Mouse (Mus musculus) left cerebral cortex, adult 18-20 months (tissue): ENCODE measurements around the gene Cnot1. TPM values are rescaled to one million over a fixed set of nuclear protein-coding genes. Genes with fewer than 3 reads are reported as not detected.

Source experiments
- DNase-seq, 2 experiments: peaks; one replicate each; pipeline ENCODE4 v3.0.0; 2021 to 2022; ENCODE audit warnings: low spot score in 2 of 2, mixed read lengths in 1 of 2
- total RNA-seq, 2 experiments: library from RNA; stranded (reverse); gene quantifications; 2 replicates each; pipeline ENCODE4 v1.2.3; 2021

The Cnot1 gene
- total RNA-seq, 2 experiments from 2014 or later: 129 to 130 TPM

DNA sequence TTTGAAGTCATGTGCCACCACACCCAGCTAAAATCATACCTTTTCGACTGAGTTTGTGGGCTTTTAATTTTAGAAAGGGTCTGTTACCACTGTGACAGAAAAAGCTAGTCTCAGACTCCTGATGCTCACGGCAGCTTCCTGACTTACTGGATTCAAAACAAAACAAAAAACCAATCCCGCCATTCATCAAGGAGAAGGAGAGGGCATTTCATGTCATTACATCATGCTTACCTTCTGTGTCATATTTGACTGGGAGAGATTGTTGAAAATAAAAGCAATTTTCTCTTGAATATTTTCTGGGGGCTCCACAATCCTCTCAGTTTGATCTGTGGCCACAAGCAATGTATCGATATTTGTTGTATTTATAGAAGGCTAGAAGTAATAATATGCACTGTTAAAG is 59.2 kb downstream of the Cnot1 start:
- no peak for DNase-seq

DNA sequence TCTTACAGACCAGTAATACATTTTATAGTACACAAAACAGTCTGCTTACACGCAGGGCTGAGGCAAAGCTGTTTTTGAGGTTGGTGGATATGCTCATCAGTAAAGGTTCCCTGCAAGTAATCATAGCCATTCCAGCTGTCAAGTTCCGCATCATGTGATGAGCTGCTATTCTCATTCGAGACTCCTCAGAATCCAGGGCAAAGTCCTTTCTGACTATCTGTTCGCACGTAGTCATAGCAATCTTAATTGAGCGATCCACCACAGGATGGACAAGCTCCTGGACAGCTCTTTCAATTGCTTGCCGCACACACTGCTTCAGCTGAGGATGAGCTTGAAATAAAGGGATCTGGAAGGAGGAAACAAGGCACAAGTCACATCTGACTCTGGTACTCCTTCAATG is 65.5 kb downstream of the Cnot1 start:
- DNase-seq: no peak

DNA sequence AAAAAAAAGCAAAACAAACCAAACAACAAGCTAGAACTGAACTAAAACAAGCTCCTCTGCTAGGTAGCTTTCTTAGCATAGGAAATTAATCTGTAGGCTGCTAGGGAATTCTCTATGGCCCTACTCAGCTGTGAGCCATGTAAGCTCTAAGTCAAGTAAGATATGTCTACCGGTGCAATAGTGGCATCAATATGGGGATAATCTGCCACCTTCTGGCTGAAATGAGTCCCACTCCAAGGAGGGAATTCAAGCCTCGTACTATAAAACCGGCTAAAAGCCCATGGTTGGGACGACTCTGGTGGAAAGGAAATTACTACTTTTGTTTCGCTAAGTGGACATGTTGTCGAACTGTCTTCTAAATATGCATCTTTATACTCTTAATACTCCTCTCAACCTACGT is 68.7 kb downstream of the Cnot1 start:
- DNase-seq: peak; percentile 30 to 33

DNA sequence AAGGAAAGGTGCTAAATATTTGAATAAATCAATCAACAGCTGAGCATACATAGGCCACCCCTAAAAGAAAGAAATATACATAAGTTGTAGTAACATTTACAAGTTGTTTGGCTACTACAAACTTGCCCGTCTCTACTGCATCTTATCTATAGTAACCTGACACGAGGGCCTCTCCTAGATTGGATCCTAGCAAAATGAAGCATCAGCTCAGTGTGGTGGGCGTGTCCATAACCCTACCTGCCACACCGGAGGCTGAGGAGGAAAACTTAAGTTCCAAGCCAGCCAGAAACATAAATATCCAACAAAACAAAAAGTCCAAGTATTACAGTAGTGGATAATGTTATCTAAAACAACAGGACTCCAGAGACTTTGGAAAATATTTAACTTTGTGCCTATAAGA is 79.6 kb downstream of the Cnot1 start:
- no peak for DNase-seq

DNA sequence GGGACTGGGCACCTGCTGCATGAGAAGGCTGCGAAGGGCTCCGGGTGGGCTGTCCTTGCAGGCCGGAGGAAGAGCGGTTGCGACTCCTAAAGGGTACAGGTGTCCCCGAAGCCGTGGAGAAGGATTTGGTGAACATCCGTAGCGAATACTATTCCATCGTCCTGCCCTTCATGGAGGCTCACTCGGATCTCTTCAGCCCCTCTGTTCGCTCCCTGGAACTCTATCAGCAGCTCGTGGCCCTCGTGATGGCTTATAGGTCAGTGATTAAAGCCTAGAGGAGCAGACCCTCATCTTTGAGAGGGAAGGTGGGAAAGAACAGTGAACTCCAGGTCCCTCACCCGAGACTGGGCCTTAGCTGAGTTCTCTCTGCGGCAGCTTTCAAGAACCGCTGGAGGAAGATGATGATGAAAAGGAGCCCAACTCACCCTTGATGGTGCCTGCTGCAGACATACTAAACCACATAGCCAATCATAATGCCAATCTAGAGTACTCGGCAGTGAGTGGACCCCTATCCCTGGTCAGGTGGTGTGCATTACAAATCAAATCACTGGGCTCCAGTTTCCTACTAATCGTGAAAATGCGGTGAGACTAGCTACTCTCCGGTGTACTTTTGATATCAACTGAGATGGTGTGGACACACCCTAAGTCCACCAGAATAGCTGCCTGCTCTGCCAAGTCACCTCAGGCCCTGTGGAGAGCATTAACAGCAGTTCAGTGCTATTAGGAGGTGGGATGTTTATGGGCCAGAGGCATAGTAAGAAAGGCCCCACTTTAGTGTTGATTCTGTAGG is 90.5 kb downstream of the Cnot1 start:
- no peak for DNase-seq

DNA sequence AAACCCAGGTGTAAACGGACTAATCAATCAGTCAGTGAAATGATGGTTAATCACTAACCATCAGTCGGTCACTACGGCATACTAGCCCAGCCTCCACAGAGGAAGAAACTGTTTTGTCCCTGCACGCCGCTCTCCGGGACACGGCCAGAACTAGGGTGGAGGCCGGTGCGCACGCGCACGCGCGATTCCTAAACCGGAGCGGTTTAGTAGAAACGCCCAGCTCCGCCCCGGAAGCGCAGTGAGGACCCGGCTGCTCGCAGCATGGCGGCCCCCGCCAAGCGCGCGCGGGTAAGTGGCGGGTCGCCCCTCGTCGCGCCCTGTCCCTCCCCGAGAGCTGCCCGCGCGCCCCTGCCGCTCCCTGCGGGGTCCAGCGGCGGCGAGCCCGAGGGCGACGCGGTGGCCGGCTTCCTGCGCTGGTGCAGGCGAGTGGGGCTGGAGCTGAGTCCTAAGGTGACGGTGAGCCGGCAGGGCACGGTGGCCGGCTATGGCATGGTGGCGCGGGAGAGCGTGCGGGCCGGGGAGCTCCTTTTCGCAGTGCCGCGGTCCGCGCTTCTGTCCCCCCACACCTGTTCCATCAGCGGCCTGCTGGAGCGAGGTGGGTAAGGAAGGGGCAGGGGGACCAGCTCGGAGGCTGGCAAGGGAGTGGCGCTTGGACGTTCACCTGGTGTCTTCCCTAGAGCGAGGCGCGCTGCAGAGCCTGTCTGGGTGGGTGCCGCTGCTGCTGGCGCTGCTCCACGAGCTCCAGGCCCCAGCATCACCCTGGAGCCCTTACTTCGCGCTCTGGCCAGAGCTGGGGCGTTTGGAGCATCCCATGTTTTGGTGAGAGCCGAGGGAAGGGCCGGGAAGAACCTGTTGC is 91.4 kb downstream of the Cnot1 start, which contains the start of gene Setd6:
Gene Setd6, plus strand, starts transcription at position 206 of the 856 bp plus-strand sequence.
- peak; percentile 81 to 90 for DNase-seq

DNA sequence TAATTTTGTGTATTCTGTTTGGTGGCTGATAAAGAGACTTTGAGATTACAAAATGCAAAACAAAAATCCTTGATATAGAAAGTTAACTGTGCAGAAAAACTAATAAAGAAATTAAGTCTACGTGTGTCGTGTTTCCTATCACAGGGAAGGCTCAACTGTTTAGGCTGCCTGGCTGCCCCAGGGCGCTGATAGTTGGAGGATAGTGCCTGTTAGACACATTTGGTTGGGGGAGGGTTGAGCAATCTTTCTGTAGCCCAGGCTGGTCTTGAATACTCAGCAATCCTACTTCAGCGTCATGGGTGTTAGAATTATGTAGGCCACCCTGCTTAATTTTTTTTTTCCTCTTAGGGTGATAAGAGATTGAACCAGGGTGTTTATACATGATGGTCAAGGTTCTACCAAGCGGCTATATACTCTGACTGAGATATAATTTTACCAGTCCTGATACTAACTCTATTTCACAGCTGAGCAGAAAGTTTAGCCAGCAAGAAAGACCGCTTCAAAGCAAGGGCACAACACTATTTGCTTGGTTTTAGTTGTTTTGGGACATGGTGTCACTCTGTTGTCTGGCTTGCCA is 92.3 kb downstream of the Cnot1 start:
- no peak for DNase-seq

DNA sequence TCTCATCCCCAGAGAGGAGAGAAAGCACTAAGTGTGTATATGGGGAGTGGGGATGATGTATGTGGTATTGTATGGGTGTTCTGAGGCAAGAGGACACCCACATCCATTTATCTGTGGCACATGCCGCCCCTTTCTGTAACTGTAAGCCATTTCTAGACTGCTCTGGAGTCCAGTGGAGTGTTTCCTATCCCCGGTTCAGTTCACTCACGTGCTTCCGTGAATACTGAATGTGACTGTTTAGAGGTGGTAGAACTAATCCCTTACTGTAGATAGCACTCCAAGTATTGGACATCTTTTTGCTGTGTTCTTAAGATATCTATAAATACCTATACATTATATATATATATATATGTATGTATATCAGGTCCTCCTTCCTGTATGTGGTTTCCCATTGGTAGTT is 92.9 kb downstream of the Cnot1 start:
- DNase-seq: no peak

DNA sequence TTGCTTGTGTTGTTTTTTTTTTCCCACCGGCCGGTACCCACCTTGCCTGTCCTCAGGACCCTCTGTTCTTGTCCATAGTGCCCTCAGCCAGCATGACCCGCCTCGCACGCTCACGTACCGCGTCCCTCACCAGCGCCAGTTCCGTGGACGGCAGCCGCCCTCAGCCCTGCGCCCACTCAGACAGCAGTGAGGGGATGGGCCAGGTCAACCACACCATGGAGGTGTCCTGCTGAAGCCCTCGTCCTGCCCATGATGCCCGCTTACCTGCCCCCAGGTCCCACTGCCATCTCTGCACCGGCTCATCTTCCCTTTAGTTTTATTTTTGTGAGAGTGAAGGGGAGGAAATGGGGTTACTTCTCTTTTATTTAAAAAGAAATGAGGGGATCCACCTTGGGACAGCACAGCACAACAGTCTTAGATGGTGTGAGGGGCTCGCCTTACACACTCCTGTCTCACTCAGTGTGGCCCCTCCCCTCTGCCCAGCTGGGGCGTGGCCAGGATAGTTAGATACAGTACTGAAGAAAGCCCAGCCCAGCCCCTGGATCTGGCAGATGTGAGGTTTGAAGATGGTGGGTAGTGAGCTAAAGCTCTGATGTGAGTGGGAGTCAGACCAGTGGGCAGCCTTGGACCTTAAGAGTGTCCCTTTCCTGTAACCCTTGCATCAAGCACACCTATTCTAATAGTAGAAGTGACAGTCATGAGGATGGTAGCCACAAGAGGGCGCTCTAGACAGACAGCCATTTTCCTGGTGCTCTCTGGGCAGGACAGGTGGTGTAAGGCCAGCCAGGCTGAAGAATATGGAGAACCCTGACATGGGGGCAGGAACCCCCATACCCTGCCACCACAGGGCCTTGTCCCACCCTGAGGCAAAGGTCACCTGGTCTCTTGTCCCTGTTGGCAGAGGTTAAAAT is 93.9 kb downstream of the Cnot1 start:
- peak; percentile 76 to 80 for DNase-seq

DNA sequence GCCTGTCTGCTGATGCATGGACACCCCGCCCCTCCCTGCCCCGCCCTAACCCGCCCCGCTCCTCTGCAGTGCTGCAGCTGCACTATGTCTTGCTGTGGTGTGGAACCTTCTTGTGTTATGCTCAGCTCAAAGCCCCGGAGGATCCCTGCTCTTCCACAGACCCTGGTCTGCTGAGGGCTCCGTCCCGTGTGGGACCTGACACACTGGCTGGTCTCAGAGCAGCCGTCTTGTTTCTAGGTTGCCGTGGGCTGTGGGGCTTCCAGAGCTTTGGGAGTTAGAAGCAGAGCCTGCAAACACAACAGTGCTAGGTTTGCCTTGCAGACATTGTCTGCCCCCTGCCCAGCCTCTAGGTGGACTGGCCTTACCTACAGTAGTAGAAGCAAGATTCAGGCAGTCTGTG is 94.9 kb downstream of the Cnot1 start:
- no peak for DNase-seq

DNA sequence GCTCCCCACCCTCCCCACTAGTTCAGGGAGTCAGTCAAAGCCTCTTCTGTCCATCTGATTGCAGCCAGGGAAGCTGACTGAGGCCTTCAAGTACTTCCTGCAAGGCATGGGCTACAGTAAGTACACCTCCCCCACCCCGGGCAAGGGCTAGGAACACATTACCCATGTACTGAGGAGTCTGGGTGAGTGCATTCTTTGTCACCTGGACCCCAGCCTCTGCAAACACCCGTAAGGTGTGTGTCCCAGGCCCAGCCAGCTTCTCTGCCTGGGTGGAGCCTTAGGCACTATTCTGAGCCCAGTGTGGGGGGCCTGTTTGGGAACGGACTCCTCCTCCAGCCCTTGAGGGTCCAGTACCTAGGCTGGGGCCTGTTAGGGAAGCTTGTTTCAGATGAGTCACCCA is 96.2 kb downstream of the Cnot1 start:
- no peak for DNase-seq

DNA sequence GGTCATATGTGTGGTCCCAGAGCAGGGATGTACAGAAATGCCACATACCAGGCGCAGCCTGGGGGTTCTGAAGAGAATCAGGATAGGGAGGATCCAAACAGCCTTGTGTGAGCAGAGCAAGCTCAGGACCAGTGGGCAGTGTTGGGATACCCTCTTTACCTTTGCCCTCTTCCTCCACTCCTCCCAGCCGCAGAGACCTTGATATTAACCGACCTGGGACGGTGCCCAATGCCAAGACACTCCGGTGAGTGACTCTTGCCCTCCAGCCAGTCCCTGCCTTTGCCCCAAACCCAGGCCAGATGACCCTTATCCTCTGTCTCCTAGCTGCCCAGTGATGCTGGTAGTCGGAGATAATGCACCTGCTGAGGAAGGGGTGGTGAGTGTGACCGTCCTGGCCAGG is 97.7 kb downstream of the Cnot1 start:
- no peak for DNase-seq

DNA sequence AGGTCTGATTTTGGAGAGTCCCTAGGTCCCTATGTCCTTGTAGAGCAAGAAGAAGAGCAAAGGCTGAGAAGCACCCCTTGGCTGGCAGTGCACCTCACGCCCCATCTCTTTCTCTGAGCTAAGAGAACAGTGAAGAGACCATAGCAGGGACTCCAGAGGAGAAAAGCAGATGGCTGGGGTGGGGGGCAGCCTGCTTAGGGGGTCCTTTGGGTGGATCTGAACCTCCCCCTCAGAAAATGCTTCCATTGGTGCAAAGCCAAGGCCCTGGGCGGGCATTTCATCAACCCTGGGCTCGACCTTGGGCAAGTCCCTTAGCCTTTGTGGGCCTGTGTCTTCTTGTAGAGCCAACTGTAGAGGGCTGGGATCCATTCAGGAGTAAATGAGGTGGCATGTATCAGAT is 102.7 kb downstream of the Cnot1 start:
- no peak for DNase-seq

DNA sequence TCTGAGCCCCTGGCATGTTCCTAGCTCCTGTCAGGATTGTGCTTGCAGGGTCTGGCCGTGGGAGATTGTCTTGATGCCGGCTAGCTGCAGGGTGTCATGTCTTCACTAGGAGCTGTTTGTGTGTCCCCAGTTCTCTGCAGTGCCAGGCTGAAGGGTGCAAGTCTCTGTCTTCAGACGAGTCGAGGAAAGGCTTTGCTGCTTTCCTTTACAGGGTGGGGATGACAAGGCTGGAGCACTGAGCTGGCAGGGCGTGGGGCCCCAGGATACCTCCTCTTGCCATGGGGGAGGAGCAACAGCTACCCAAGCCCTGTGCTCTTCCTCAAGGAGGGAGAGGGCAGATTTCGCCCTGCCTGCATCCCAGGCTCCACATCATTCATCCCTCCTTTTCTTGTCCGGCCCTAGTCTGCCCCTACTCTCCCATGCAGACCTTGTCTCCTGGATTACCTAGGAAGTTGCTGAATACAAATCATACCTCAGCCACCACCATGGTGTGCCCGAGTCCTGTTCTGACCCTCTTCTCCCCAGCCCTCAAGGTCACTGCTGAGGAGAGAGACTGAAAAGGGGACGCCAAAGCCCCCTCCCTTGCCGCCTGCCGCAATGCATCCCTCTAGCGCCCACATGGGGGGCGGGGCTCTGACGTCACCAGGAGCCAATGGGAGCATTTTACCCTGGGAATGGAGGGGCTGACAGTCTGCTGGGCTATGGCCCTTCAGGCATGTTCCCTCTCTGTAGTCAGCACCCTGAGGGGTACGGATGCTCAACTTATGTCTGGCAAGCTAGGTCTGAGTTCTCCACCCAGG is 103.6 kb downstream of the Cnot1 start:
- peak; percentile 81 to 86 for DNase-seq

DNA sequence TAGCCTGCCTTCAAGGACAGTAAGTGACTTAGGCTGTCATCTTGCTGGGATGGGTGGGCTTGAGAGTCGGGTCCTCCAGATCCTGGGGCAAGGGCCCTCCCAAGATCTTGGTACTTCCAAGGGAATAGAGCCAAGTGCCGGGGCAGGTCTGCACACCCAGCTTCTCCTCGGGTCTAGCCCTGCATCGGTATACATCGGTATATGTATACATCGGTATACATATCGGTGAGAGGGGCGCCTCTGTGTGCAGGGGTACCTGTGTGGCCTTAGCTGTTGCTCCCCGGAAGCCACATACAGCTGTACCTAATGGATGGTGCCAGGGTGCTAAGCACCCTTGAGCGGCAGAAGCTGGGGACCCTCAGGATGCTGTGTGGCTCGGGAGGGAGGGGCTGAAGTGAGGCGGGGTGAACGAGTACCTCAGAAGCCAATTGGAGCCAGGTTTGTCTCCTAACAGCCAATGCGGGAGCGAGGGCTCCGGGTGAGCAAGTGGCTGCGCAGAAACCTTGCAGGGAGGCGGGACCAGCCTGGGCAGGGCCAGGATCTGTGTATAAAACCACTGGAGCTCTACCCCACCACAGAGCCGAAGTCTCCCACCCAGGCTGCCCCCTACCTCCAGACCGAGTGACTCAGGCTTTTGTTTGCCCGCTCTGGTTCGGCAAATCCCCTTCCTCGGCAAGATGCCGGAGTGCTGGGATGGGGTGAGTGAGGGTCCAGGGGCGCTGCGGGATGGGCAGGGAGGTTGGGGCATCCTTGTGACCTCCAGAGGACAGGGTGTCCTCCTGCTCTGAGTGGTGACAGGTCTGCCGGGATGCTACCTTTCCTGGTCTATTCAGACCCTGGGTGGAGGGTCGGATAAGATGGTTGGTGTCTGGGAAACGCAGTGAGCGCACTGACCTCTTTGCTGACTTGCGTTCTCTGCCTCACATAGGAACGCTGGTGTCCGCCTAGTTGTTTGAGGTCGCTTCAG is 104.5 kb downstream of the Cnot1 start:
- DNase-seq: peak; percentile 89 to 93

DNA sequence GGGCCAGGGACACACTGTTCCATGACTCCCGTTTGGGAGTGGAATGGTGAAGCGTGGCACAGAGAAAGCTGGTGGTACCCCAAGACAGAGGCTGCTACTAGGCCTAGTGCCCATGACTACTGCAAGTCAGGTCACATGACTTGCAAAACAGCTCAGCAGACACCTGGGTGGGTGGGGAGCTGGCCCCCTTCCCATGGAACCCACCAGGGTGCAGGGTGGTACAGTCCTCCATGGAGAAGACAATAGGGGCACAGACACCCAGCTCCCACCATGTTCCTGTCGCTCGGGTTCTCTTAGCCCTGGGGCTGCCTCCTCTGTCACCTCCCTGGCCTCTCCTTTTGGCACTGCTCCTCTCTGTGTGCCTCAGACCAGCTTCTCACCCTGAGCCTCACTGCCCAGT is 105.5 kb downstream of the Cnot1 start:
- no peak for DNase-seq

DNA sequence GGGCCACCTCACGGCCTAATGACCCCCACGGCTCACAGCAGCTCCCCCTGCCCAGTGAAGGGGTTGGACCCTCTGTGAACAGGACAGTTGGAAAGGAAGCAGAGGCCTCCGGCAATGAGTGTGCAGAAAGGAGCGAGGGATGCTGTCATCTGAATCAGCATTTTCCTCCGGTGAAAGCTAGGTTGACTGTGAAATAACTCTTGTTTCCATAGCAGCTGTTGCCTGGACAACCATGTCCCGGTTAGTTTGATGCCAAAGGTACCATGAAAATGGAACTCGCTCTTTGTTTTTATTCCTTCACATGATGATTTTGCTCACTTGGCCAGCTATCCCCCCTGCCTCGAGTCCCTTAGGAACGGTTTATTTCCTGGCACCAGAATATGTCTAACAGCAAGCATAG is 107.0 kb downstream of the Cnot1 start:
- DNase-seq: peak; percentile 83 to 85

DNA sequence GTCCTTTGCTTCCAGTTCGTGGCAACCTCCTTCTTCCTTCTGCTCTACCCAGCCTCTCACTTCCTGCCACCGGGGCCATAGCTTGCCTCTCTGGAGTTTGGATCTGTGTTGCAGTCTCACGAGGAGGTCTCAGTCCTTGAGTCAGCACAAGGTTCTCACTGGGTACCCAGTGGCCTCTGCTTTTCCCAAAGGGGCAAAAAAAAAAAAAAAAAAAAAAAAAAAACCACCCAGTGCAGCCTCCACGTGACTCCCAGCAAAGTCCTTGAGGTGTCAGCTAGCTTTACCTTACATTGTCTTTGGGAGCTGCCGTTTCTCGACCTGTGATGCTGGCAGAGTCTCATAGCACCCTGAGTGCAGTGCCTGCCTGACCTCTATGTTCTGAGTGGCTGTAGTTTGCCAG is 109.1 kb downstream of the Cnot1 start:
- no peak for DNase-seq

DNA sequence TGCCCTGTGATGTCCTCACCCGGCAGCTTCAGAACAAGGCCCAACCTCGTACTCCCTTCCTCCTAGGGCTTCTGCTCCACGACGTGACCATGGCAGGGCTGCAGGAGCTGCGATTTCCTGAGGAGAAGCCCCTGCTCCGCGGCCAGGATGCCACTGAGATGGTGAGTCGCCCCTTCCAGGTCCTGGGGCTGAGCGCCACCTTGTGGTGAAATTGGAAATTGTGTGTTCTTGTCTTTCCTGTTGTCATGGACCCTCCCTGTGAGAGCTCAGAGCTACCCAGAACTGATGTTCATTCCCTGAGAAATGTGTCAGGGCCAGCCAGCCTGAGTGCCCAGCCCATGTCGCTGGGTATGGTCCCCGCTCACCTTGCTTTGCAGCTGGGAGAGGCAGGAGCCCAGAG is 110.1 kb downstream of the Cnot1 start:
- DNase-seq: peak; percentile 90 to 94
